Mouse (Mus musculus) thymus, postnatal 36 days (tissue): ENCODE measurements around the gene Olfr645.
A peak's percentile ranks its signal among the peaks of the same experiment; 100 is the strongest.

Source experiments
- DNase-seq, 2 experiments: peaks; one replicate each; pipeline ENCODE4 v3.0.0; 2022; ENCODE audit warnings: mixed read lengths in 2 of 2

The Olfr645 gene

GRCm38 (mm10) chr7:104085365-104085764 lies at the start of gene Olfr645:
Gene Olfr645, minus strand, starts transcription at chr7:104085465.
- DNase-seq = no peak

- peak in 1 of 2 experiments; percentile 17 for DNase-seq
Measured at GRCm38 (mm10) chr7:104129726-104130125, 44.5 kb upstream of the Olfr645 start, which contains the start of gene Ubqln5. Gene Ubqln5, minus strand, starts transcription at chr7:104129826.

DNA sequence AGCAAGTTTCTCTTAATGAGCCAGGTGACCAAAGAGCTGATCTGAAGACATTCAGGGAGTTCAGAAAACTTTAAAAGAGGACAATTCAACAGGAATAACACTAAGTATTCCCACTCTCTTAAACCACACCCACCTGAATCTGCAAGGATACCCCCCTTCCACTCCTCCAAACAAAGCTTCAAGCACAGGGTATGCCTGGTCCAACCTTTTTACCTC lies 19.4 kb upstream of the Olfr645 start, which contains the start of gene Olfr646:
Gene Olfr646, plus strand, starts transcription at position 117 of the 216 bp plus-strand sequence.
- no peak for DNase-seq

DNA sequence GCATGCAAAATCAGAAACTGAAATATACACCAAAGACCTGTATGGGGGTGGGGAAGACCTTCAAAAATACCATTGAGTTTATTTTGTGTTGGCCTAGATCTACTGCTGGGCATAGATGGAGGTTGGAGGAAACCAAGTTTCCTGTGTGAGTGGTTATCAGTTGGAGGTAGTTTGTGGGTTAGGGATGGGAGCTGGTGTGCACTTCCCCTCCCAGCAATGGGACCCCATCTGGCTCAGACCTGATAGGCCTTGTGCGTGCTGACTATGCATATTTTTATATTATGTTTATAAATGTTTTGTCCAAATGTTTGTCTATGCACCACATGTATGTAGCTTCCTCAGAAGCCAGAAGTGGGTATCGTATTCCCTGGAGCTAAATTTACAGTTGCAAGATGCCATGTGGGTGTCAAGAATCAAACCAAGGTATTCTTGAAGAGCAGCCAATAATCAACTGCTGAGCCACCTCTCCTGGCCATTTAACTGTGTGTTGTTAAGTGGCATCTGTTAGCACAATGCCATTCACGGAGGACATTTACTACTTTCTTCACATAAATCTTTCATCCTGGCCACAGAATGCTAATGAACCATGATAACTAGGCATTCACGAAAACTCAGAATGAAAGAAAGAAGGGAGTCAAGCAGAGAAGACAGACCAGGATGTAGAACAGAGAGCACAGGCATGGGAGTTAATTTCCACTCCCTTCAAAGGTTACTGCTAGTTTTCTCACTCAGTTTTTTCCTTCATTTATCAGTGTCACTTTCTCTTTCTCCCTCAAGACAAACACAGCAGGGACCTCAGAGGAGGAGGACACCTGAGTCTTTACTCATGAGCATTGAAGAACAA lies 18.9 kb upstream of the Olfr645 start:
- no peak for DNase-seq

- no peak for DNase-seq
Measured at GRCm38 (mm10) chr7:104071769-104072168, 13.5 kb downstream of the Olfr645 start, which contains the start of gene Olfr644. Gene Olfr644, minus strand, starts transcription at chr7:104071869.

GRCm38 (mm10) chr7:104061345-104061744 lies 23.9 kb downstream of the Olfr645 start, which contains the start of gene 4930516K23Rik:
Gene 4930516K23Rik, minus strand, starts transcription at chr7:104061445.
- no peak for DNase-seq

DNA sequence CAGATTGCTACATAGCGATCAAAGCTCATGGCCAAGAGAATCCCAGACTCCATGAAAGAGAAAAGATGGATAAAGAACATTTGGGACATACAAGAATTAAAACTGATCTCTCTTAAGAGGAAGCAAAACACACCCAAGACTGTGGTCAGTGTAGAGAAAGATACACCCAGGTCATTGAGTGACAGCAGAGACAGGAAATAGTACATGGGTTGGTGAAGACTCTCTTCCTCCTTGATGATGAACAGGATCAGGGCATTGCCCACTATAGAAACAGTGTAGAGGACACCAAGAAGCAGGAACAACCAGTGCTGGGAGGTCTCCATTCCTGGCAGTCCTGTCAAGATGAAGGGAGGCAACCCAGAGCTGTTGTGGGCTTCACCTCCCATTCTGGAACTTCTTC lies 26.1 kb downstream of the Olfr645 start:
- DNase-seq = no peak

- DNase-seq = no peak
Measured at GRCm38 (mm10) chr7:104052566-104052965, 32.7 kb downstream of the Olfr645 start, which contains the start of gene Olfr642. Gene Olfr642, minus strand, starts transcription at chr7:104052666.

DNA sequence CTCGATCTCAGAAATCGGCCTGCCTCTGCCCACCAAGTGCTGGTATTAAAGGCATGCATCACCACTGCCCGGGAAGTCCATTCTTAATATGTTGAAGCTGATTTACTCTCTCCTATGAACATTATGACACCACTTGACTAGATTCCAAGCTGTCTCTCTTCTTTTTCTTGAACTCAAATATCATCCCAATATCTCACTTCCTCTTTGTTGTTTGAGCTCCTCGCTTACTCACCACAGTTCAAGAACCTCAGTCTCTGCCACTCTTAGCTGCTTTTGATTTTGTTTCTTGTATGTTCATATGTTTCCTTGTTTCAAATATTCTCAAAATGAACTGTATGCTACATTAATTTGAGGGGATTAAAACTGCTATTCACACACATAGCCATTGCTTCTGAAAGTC lies 34.5 kb downstream of the Olfr645 start:
- DNase-seq = no peak

DNA sequence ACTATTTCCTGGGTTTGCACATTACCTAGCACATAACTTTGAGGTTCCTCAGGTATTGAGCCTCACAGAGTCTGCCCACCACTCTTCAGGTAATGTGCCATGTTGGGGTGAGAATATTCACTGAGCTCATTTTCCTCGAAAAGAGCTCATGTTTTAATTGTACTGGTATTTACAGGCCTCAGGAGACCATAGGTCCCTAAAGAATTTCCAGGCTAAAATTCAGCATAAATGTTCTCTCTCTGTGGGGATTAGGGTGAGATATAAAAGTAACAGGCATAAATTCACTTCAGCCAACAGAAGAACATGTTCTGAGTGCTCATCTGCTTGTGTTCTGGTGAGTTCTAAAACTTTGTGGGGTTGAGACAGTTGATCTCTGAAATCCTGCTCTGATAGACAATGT lies 50.1 kb downstream of the Olfr645 start, which contains the start of gene Olfr641:
Gene Olfr641, plus strand, starts transcription at position 301 of the 400 bp plus-strand sequence.
- DNase-seq = no peak
